Mouse (Mus musculus) ES-E14 (cell line): ENCODE measurements around the gene Cacna2d2. TPM values are rescaled to one million over a fixed set of nuclear protein-coding genes. Genes with fewer than 3 reads are reported as not detected.

Experiments
- DNase-seq: peaks from one replicate; pipeline ENCODE4 v3.0.0-alpha.2; 2013; ENCODE audit warnings: low read depth, low spot score
- H3K27ac ChIP-seq: 2 replicates; pipeline ENCODE4 v1.5.1; 2012; ENCODE audit warnings: low read depth, mild to moderate bottlenecking, low read length, moderate library complexity, mixed read lengths; ENCODE audit not compliant: poor library complexity, insufficient read depth, severe bottlenecking
- H3K36me3 ChIP-seq: 2 replicates; pipeline ENCODE4 v1.6.1; 2012; ENCODE audit warnings: mild to moderate bottlenecking, low read length, moderate library complexity, mixed read lengths; ENCODE audit not compliant: control insufficient read depth, poor library complexity, insufficient read depth, severe bottlenecking
- H3K4me1 ChIP-seq, 2 experiments: fragments of 150-350 bp in 1 of 2; sonication (generic) in 1 of 2; 2 replicates each; pipeline ENCODE4 v1.6.1; 2012; ENCODE audit warnings: low read length in 2 of 2, mild to moderate bottlenecking in 1 of 2, mixed read lengths in 1 of 2; ENCODE audit not compliant: control insufficient read depth in 2 of 2, insufficient read depth in 2 of 2, poor library complexity in 1 of 2
- H3K4me3 ChIP-seq, 2 experiments: fragments of 150-350 bp in 1 of 2; sonication (generic) in 1 of 2; 2 replicates each; pipeline ENCODE4 v1.5.1; 2012; ENCODE audit warnings: low read length in 2 of 2, low read depth in 1 of 2, mild to moderate bottlenecking in 1 of 2, mixed read lengths in 1 of 2; ENCODE audit not compliant: insufficient read depth in 1 of 2, poor library complexity in 1 of 2, severe bottlenecking in 1 of 2
- H3K9ac ChIP-seq: 2 replicates; pipeline ENCODE4 v1.6.1; 2012; ENCODE audit warnings: low read depth, mild to moderate bottlenecking, low read length, mixed read lengths; ENCODE audit not compliant: poor library complexity, insufficient read depth, severe bottlenecking
- H3K9me3 ChIP-seq: fragments of 150-350 bp; sonication (generic); 2 replicates; pipeline ENCODE4 v1.6.1; 2012; ENCODE audit warnings: low read depth, mild to moderate bottlenecking, low read length; ENCODE audit not compliant: control insufficient read depth, insufficient read depth
- CHD2 ChIP-seq: IDR thresholded peaks from 2 replicates; pipeline ENCODE4 v1.6.1; 2014; ENCODE audit warnings: mild to moderate bottlenecking, low read depth, low read length, inconsistent platforms
- HCFC1 ChIP-seq: IDR thresholded peaks from 2 replicates; pipeline ENCODE4 v1.6.1; 2012; ENCODE audit warnings: low read length, inconsistent platforms, borderline replicate concordance; ENCODE audit not compliant: insufficient read depth
- MAFK ChIP-seq: IDR thresholded peaks from 2 replicates; pipeline ENCODE4 v1.6.1; 2014; ENCODE audit warnings: mild to moderate bottlenecking, low read depth, low read length, inconsistent platforms; ENCODE audit not compliant: insufficient read depth
- ZC3H11A ChIP-seq: IDR thresholded peaks from 2 replicates; pipeline ENCODE4 v1.6.1; 2012; ENCODE audit warnings: low read depth, mild to moderate bottlenecking, inconsistent platforms, low read length, borderline replicate concordance
- ZNF384 ChIP-seq: IDR thresholded peaks from 2 replicates; pipeline ENCODE4 v1.6.1; 2012; ENCODE audit warnings: low read depth, low read length, inconsistent platforms
- in situ Hi-C, 2 experiments: fragments of 600-800 bp; cut with MboI; formaldehyde crosslinking; loops; one replicate each; pipeline ENCODE4 v1.15.1; 2025; ENCODE audit warnings: low sequenced_read_pairs in 2 of 2, inconsistent platforms in 1 of 2; ENCODE audit not compliant: unreplicated experiment in 2 of 2
- total RNA-seq: library from RNA; depleted of rRNA; stranded (reverse); fragments of 300-350 nt; gene quantifications from 2 replicates; pipeline ENCODE4 v1.2.3, GENCODE M21; 2012

Gene Cacna2d2
- total RNA-seq, 1 experiment: 0.85 TPM

DNA sequence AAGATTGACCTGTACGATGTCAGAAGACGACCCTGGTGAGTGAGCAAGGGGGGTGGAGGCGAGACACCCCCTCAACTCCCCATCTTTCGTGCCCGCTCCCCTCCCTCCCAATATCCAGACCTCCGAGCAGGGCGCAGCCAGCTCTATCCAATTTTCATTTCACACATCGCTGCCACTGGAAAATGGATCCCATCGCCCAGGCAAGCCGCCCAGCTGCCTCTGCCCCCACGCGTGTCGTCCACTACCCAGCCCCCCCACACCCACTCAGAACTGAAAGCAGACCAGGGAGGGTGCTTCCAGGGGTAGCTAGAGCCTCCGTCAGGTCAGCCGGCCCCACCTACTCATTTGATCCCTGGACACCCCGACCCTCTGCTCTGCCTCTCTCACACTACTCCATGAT lies 112.9 kb downstream of the Cacna2d2 start:
- Histone ChIP-seq H3K9ac (no peak overlapping the region), H3K4me1 (peaks cover 0 to 3% of the 10 kb centered on the region in 2 experiments; a peak in 1 of 4 replicates), H3K9me3 (no peaks in the 10 kb centered on the region), H3K27ac (no peak overlapping the region), H3K36me3 (no peaks in the 10 kb centered on the region), H3K4me3 (no peak overlapping the region)
- in situ Hi-C loops: loop anchor here (5.0 to 10.0 kb wide), 2 partner anchors 148 to 155 kb away; no protein-coding TSS in a partner anchor
- no peak for TF ChIP-seq HCFC1
- no peak for TF ChIP-seq ZNF384
- no peak for TF ChIP-seq ZC3H11A
- TF ChIP-seq MAFK: no peak
- no peak for TF ChIP-seq CHD2
- DNase-seq: no peak

DNA sequence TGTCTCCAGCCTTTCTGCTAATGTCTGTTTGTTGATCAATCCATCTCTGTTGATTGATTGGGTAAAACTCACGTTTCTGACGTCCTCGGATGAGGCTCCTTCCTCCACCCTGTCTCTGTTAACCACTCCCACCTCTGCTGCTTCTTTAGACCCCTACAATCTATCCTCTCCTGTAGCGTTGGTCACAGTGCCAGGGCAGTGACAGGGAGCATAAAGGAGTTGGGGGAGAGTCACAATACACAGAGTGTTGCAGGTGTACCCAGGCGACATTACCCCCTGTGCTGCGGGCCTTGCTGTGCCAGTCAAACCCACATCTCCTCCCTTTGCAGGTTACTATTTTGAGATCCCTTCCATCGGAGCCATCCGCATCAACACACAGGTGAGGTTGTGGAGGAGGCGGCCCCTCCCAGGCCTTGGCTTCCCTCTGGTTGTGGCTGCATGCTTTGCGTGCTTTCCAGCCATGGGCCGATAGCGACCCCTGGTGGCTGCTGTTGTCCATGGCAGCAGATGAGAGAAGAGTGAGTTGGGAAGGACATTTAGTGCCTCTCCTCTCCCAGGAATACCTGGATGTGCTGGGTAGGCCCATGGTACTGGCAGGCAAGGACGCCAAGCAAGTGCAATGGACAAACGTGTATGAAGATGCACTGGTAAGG lies 115.0 kb downstream of the Cacna2d2 start:
- in situ Hi-C loops: loop anchor here (5.0 to 10.0 kb wide), 2 partner anchors 150 to 157 kb away; no protein-coding TSS in a partner anchor

GRCm38 (mm10) chr9:107520331-107520730 lies 120.9 kb downstream of the Cacna2d2 start:
- no peak overlapping the region; the same call in 1 of the 2 replicates for H3K9ac ChIP-seq
- TF ChIP-seq ZNF384 (no peak), HCFC1 (no peak), ZC3H11A (no peak), MAFK (no peak), CHD2 (no peak)
- DNase-seq: no peak
- no peak overlapping the region for H3K27ac ChIP-seq
- H3K4me3 ChIP-seq: no peak overlapping the region
- in situ Hi-C loops: no loop called here
- H3K9me3 ChIP-seq: no peaks in the 10 kb centered on the region
- peaks cover 4 to 25% of the 10 kb centered on the region in 2 experiments; a peak in 3 of 4 replicates for H3K4me1 ChIP-seq
- no peaks in the 10 kb centered on the region for H3K36me3 ChIP-seq

More for the DNA sequence above, 115.0 kb downstream of the Cacna2d2 start:
- Histone ChIP-seq H3K4me1 (peaks cover 0 to 6% of the 10 kb centered on the region in 2 experiments; a peak in 2 of 4 replicates), H3K4me3 (no peak overlapping the region), H3K9me3 (no peaks in the 10 kb centered on the region), H3K9ac (no peak overlapping the region), H3K27ac (no peak overlapping the region), H3K36me3 (no peaks in the 10 kb centered on the region)
- TF ChIP-seq MAFK: no peak
- TF ChIP-seq ZC3H11A: peak; percentile 92; the same call in 1 of the 2 replicates
- 0 out of 2 replicates have a peak, but pooled peaks have one; percentile 37 for TF ChIP-seq HCFC1
- no peak for TF ChIP-seq CHD2
- DNase-seq: peak; percentile 80

DNA sequence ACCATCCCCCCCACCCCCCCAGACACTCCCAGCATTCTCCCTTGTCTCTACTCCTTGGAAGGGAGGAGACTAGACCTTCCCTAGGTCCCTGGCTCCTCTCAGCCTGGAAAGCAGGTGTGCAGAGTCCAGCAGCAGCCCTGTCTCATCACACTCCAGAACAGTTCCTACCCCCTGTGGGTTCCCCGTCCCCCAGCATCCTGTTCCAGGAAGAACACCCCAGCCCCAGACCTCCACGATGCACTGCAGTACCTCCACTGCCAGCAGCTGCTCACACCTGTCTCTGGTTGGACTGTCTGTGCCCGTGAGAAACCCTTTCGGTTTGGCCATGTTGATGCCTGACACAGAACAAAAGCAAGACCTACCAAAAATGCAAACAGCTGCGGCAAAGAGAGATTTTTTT lies 121.8 kb downstream of the Cacna2d2 start:
- peak overlapping the region; percentile 19; the same call in 1 of the 2 replicates for H3K27ac ChIP-seq
- in situ Hi-C loops: no loop called here
- peak overlapping the region; percentile 27; the same call in 1 of the 2 replicates for H3K9ac ChIP-seq

More for the DNA sequence above, 121.8 kb downstream of the Cacna2d2 start:
- Histone ChIP-seq H3K36me3 (no peaks in the 10 kb centered on the region), H3K9me3 (no peaks in the 10 kb centered on the region), H3K4me1 (peaks cover 4 to 26% of the 10 kb centered on the region in 2 experiments; a peak in 3 of 4 replicates), H3K4me3 (peak overlapping the region; percentile 24 to 44; a peak in 1 of 4 replicates)
- DNase-seq: no peak
- TF ChIP-seq ZC3H11A: no peak
- no peak for TF ChIP-seq CHD2
- TF ChIP-seq MAFK: no peak
- no peak for TF ChIP-seq ZNF384
- TF ChIP-seq HCFC1: no peak
